Mouse (Mus musculus) induced T-regulatory cell, adult 2 months (primary cell): ENCODE measurements around the gene Atrnl1.
"Not testable (repeated sequence)": the region's sequence is repeated elsewhere in the genome, so short reads cannot be mapped to it uniquely, and the experiment has no call there.

Experiments used
- DNase-seq: peaks from one replicate; pipeline ENCODE4 v3.0.0-alpha.2; 2012; ENCODE audit warnings: low read depth

The Atrnl1 gene

DNA sequence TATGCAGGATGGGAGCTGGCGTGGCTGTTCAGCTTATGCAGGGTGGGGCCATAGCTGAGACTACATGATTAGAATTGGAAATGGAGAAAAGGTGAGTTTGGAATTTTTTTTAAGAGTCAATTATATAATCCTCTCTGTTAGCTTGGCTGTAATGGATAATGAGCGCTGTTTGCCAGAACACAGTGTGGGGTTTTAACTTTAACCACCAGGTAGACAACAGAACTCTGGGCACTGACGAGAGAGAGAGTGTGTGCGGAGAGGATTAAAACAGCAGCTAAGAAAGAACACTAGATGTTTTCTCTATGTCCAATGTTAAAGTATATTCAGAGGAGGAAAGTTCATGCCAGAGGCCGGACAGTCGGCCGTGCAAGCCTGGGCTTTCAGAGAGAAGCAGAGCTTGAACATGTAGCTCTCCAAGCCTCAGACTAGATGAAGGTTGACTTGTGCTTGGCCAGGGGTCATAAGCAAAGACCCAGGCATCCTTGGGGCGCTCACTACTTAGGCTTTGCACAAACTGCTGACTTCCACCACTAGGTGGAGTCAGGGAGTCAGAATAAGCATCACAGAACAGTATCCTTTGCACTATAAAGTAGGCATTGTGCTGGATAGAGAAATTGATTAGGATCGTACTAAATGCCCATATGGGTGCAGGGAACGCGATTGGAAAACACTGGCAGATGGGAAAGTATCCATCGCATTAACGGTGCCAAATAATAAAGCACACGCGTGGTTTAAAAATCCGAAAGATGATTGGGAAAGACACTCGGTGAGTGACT, 205.6 kb downstream of the Atrnl1 start:
- DNase-seq = peak; percentile 45

GRCm38 (mm10) chr19:57817736-57818135, 206.9 kb downstream of the Atrnl1 start:
- no peak for DNase-seq

DNA sequence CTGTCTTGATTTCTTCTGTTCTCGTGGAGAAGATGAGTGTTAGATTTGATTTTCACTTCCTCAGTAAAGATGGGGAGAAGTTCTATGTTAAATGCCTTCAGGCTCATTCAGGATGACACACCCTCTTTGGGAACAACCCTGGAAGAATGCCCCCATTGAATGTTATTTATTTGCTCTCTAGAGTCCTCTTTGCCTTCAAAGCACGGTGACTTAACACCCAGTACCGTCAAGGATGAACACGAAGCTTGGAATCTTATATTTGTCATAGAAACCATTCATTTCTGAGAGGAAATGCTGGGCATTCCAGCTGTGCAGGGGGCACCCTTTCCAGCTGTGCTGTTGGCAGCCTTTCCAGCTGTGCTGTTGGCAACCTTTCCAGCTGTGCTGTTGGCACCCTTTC, 212.6 kb downstream of the Atrnl1 start:
- no peak for DNase-seq

- peak; percentile 33 for DNase-seq
Observed at GRCm38 (mm10) chr19:57825271-57826207, 214.7 kb downstream of the Atrnl1 start.

- no peak for DNase-seq
Observed at GRCm38 (mm10) chr19:57833083-57833482, 222.2 kb downstream of the Atrnl1 start.

DNA sequence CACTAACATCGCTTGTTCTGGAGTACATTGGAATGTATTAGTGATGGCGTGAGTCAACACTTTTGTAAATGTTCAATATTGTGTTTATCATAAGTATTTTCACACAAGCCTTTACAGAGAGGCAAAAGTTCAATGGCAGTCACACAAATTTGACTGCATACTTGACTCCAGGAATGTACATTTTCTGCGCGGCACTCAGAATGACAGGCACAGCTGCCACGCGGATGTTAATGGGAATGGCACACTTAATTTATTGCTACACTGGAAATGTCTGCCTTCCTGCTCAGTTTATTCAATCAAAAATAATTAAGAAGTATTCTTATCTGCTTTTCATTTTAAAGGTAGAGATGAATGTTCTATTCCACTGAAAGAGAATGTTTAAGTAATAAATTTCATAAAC, 227.0 kb downstream of the Atrnl1 start:
- DNase-seq = no peak

- DNase-seq = no peak
Observed at GRCm38 (mm10) chr19:57838546-57838945, 227.7 kb downstream of the Atrnl1 start.

DNA sequence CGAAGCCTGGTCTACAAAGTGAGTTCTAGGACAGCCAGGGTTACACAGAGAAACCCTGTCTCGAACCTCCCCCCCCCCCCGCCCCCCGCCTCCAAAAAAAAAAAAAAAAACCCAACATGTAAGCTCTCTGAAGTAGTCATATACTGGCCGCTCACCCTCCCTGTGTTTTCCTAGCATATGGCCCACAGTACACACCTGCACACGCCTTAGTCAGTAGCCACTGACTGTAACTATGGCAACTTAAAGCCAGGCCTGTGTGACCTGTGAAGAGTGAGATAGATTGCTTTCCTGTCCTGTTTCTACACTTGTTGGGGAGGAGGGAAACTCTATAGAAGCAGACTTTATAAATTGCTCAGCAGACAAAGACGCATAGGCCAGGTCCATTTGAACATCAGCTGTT, 239.1 kb downstream of the Atrnl1 start:
- no peak for DNase-seq

DNA sequence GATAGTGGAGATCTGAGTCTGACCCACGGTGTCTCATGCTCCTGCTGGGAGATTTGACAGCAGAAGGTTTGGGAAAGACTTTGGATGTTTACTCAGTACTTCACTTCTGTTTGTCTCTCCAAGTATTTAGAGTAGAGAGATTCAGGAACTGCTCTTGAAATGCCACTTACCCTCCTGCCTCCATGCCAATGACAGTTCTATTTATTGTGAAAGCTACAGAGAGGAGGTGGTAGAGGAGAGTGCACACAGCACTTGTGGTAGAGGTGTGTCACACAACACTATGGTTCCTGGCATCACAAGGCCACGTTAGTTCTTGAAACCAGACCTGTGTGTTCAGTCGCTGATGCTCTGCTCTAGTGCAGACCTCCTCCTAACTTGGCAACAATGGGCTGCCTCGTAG, 257.5 kb downstream of the Atrnl1 start:
- no peak for DNase-seq

DNA sequence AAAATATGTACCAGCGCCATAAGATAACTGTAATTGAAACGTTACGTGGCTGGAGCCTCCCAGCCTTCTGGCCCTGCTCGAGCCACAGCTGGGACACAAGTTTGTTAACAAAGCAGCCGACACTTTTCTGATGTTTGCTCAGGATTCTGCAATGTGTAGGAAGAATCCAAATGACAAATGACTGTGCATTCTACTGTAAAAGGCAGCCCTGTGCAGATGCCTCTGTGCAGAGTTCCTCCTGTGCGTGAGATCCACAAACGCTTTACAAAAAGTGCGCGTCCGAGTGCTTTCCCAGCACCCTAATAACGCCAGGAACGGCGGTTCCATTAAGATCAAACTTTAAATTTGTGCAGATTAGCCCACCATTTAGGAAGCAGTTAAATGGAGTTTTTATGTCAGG, 260.0 kb downstream of the Atrnl1 start:
- DNase-seq = no peak

DNA sequence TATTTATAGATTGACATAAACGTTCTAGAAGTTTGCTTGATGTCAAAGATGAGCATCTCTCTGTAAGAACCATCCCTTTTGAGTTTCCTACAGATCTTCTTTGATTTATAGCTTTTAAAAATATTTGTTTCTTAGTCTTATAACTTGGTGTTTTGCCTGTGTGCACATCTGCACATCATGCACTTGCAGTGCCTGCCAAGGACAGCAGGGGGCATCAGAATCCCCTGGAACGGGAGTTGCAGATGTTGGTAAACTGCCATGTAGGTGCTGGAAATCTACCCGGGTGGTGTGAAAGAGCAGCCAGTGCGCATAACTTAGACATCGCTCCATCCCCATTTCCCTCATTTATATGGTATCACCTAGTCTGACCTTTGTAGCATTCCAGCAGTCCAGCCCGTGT, 265.2 kb downstream of the Atrnl1 start:
- DNase-seq = peak; percentile 25

DNA sequence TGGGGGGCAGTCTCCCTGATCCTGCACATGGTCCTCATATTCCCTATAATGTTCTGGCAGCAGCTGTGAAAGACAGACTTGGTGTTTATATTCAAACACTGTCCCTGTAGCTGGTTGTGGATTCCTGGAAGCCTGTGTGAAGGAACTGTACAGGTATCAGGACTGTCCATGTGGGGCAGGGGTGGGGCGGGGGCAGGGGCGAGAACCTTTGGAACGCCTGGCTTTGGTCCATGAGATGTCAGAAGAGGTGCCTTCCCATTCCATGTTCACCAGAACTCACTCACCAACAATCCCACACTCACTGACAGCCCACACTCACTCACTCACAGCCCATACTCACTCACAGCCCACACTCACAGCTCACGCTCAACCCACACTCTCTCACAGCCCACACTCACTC, 266.5 kb downstream of the Atrnl1 start:
- no peak for DNase-seq

DNA sequence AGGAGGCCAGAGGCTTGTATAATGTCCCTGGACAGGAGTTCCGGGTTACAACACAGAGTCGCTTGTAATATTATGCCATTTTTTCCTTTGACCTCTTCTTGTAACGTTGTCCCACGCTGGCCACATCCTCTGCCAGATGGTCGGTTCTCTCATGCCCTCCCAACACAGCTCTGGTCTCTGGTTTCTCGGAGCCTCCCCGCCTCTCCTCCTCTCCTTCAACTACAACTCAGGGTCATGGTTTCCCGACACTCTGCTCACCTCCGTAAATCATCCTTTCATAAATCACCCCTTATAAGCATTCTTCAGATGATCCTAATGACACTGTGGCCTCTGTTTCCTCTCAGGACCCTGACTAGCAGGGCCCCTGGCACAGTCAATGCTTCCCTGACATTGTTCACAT, 267.7 kb downstream of the Atrnl1 start:
- no peak for DNase-seq

DNA sequence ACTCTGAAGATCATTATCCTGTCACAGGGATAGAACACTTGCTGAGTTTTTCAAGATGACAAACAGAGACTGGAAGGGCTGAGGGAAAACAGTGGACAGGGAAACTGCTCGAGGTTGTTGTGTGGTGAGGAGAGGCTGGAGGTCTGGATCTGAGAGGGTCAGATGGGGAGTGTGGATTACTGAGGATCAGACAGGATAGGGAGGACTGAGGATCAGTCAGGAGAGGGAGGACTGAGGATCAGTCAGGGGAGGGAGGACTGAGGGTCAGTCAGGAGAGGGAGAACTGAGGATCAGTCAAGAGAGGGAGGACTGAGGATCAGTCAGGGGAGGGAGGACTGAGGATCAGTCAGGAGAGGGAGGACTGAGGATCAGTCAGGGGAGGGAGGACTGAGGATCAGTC, 269.0 kb downstream of the Atrnl1 start:
- not testable (repeated sequence) for DNase-seq

DNA sequence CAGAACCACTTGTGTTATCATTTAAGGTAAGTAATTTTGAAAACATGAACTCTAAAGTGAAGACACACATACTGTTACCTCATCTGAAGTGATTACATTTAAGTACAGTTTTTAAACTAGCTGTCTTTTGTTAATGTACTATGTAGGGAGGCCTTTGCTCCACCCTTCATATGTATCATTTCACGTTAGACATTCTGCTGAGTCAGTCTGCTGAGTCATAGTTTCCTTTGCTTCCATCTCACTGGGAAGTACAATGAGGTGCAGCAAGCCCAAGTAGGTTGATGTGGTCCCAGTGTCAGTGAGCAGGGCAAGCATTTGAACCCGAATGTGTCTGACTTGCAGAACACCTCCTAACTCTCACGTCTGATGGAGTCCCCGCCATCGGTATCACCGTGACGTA, 271.1 kb downstream of the Atrnl1 start:
- DNase-seq = no peak

GRCm38 (mm10) chr19:57888871-57889270, 278.0 kb downstream of the Atrnl1 start:
- DNase-seq = no peak

- no peak for DNase-seq
Observed at GRCm38 (mm10) chr19:57889741-57890140, 278.9 kb downstream of the Atrnl1 start.

DNA sequence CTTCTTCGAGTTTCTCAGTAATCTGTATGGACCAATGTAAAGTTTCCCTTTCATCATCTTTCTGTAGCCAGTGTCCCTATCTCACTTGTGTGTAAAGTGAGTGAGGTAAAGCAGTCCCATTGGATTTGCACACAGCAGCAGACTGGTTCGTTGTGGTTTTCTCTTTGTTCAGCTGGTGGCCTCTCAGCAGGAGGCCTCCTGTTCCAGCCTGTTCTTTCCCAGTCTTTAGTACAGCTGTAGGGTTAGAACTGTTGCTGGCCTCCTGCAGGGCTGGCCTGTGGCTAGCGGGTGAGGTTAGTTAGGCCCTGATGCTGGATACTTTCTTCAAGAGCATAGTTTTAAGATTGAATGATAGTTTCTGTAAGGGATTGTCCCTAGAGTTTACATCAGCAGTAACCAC, 280.1 kb downstream of the Atrnl1 start:
- no peak for DNase-seq

DNA sequence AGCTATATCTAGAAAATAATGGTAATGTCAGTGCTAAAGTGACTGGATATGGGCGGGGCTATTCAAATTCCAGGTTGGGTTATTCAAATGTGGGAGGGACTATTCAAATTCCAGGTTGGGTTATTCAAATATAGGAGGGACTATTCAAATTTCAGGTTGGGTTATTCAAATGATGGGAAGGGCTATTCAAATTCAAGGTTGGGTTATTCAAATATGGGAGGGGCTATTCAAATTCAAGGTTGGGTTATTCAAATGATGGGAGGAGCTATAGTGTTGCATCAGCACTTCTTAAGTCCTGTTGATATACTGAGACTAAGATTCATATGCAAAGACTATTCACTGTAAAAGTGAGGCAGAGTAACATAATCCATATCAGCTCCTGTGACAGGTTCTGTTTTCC, 283.4 kb downstream of the Atrnl1 start:
- peak; percentile 21 for DNase-seq

DNA sequence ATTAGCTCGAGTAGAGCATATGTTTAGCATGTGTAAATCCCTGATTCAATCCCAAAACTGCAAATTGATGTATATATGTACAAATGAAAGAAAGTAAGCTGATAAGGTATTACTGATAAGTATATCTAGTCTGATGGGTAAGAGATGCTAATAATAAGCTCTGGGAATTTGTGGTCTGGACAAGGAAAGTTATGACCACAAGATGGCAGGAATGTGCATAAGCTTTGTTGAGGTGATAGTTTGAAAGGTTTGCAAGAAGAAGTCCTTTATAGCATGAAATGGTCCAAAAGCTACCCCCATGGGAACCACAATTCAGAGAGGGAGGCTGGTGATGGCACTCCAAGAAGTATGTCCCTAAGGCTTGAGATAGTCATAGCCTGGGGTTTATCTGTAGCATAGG, 289.2 kb downstream of the Atrnl1 start:
- DNase-seq = no peak

GRCm38 (mm10) chr19:57909466-57909865, 298.6 kb downstream of the Atrnl1 start:
- DNase-seq = no peak

GRCm38 (mm10) chr19:57910650-57911049, 299.8 kb downstream of the Atrnl1 start:
- no peak for DNase-seq

DNA sequence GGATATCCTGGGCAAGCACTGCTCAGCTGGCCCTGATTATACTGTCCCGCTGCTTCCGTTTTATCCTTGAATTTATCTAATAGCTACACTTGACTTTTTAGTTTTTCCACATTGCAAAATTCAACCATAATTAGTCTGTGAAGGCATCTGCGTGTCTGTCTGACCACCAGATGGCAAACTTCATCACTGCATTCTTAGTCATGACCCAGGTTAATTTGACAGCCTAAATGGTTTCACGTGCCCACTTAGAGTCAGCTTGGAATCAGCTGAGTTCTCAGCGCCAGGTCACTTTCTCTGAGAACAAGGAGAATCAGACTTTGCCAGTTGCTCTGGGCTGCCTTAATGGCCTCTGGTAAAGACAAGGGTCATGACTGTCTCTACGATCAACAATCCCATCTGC, 305.5 kb downstream of the Atrnl1 start:
- DNase-seq = peak; percentile 3
